Mouse (Mus musculus) gonadal fat pad, adult 2 months (tissue): ENCODE data around the gene Sdk2. TPM values are rescaled to one million over a fixed set of nuclear protein-coding genes. Genes with fewer than 3 reads are reported as not detected.

Experiments
- DNase-seq: peaks from one replicate; pipeline ENCODE4 v3.0.0-alpha.2; 2012; ENCODE audit warnings: low read depth
- polyA plus RNA-seq: library from polyadenylated mRNA; depleted of rRNA; stranded (reverse); fragments of >200 nt; gene quantifications from 2 replicates; pipeline ENCODE4 v1.2.3, GENCODE M21; 2012

The Sdk2 gene
- polyA plus RNA-seq, 1 experiment, result 8.0 TPM

DNA sequence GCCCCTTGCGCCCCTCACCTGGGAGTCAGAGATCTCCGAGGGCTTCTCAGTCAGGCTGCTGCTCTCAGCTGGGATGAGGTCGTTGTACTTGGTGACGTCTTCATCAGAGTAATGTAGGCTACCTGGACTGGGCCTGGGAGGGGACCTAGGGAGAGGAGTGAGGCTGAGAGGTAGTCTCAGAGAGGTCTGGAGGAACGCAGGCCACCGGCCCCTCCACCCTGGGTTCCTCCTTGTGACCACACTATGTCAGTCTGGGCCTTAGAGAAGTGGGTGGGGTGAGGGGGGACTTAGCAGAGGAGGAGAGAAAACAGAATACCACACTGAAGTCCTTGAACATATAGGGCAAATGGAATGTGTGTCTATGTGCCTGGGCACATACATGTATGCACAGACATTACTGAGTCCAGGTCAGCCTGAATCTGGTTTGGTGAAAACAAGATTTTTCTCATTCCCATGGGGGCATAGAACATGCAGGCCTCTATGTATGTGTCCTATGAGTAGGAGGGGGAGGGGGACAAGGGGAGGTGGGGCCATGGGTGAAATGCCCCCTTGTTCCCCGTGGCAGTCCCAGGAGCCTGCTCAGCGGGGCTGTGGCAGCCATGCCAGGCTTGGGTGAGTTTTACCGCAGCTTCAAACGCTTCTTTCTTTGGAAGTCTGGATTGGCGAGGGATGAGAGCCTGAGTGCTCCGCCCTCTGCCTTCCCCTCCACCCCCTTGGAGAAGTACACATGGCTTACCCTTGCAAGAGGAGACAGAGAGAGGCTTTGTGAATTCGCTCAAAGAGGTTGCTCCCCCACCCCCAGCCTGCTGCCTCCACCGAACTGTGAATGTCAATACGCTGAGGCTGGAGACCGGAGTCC, 275.3 kb downstream of the Sdk2 start:
- DNase-seq, result no peak

DNA sequence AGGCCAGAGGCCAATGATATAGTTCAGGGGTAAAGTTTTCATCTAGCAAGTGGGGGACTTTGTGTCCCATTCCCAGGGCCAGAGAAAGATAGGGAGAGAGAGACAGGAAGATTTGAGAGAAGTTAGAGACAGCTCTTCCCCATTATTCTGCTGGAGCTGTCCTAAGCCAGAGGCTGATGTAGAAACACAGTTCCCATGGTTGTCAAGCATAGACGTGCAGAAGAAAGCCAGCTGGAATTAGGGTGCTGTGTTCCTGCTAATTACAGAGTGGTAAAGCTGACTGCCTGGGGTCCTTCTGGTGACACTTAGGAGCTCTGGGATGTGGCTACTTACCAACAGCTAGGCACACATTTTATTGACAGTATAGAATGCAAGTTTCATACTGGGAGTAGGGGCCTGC, 277.7 kb downstream of the Sdk2 start:
- DNase-seq, result no peak

DNA sequence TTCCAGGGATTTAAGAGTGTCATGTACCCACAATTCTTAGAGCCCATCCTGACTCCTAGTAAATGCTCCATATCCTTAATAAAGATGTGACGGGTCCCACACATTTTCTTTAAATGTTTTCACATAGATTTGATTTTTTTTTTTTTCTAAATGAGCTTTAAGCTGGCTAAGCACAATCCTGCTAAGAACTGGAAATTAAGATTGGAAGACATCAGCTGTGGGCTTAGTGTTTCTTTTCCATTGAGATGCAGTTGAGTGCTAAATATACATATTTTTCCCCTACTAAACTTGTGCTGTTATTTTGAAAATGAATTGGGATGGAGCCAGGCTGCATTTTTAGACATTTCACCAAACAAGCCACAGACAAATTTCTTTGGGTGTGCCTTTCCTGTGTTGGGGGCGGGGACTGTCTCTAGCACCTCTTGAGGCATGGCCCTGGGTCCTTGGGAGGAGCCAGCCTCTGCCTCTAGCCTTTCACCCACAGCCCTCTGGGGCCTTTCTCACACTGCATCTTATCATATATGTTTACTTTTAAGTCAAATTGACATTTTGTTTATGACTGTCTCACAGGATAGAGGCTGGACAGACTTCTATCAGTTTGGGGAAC, 278.6 kb downstream of the Sdk2 start:
- DNase-seq, result no peak

DNA sequence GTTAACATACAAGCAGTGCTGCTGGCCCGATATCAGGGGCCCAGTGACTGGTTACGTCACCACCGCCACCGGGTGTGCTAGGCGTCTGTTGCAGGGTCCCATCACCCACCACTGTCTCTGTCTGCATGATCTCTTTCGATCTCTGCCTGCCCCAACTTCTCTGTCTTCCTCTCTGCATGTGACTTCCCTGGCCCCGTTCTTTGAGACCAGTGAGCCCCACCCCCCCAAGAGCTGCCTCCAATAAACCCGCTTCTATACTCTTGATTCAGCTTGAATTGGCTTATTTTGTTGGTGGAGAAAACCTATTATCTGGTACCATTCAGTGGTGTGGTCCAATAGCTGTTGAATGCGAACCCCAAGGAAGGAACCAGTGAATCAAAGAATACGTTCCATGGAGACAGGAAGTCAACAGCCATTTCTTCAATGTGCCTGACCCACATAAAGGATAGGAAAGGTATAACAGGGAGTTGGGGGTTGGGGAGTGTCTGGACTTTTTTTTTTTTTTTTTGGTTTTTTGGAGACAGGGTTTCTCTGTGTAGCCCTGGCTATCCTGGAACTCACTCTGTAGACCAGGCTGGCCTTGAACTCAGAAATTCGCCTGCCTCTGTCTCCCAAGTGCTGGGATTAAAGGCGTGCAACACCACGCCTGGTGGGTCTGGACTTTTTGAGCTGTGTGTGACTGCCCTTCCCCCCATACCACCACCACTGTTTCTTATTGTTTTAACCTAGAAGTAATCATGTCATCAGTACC, 279.2 kb downstream of the Sdk2 start:
- DNase-seq, result no peak

DNA sequence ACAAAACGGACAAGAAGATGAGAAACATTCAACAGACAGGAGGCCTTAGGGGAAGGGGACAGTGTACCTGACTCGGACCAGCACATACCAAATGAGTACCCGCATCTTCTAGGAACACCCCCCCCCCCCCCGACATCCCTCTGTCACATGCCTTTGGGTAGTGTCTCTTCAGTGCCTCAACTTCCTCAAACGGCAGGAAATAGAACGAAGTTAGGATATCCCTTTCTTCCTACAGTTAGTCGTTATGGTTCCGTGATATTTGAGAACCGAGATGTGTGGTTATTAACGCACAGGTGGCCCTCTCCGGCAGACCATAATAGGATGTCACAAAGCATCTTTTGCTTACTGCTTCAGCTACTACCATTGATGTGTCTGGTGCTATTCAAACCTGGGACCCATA, 279.8 kb downstream of the Sdk2 start:
- DNase-seq, result no peak

DNA sequence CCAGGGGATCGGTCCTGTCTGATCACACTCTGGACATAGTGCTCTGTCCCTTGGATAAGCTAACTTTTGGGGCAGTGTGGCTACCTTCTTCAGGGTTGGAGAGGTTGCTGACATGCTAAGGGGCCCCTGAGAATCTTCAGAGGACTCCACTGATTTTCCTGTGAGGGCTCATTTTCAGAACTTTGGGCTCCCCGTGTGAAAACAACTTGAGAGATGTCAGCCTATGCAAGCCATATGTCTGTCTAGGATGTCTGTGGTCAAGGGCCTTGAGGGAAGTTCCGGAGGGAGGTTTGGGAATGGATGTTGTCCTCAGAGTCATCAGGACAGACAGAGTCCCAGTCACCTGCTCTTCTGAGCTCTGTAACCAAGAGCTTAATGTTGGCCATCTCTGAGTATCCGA, 280.5 kb downstream of the Sdk2 start:
- no peak for DNase-seq

DNA sequence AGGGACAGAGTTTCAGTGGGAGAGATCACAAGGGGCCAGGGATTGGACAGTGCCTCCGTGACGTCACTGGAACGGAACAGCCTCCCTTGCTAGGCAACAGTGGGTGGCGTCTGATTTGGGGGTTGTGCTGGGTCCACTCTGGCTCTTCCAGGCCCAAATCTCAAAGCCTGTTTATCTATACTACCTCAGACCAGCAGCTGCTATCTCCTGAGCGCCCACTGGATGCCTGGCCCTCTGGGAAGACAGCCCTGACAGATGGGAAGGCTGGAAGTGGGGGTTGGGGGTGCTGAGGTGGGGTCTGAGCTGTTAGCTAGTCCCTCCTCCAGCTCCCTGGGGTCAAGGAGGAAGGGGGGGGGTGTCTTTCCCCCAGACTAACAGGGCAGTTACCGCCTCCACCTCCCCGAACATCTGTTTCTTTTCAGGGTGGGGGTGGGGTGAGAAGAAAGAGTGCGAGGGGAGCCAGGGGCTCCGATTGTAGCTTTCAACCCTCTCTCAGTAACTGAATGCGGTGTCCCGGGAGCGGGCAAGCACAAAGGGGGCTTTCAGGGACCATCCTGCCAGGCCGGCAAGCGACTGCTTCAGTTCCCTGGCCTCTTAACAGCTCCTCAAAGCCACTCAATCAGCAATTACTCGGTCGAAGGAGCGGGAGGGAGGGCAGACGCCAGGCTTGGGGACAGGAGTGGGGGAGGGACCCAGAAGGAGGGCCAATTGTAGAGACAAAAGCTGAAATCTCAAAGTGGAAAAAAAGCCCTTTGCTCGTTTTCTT, 281.3 kb downstream of the Sdk2 start:
- no peak for DNase-seq

DNA sequence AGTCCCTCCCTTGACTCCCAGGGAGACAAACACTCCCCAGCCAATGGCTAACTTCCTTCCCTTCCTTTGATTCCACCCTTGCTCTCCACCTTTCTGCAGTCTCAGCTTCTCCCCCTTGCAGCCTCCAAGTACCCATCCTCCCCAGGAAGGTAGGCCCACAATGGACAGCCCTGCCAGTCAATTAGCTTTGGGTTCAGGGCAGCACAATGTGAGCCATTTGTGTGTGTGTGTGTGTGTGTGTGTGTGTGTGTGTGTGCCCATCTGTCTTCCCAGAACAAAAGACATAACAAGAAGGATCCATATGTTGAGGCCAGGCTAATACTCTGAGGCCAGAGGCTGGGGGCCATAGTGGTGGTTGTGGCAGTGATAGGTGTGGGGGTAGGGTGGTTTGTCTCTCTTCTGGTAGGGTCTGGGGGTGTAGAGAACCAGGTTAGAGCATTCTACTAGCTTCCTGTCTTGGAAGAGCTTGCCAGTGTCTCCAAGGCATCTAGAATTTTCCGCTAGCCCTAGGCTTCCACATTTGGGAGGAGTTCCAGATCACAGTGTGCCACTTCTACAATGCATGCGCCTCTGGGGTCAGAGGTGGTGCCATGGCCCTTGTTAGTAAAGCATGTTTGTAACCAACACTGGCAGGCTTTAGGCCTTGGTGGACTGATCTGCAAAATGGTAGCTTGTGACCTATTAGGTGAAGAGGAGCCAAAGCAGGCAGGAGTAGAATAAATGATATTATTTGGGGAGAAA, 282.0 kb downstream of the Sdk2 start:
- DNase-seq, result no peak

DNA sequence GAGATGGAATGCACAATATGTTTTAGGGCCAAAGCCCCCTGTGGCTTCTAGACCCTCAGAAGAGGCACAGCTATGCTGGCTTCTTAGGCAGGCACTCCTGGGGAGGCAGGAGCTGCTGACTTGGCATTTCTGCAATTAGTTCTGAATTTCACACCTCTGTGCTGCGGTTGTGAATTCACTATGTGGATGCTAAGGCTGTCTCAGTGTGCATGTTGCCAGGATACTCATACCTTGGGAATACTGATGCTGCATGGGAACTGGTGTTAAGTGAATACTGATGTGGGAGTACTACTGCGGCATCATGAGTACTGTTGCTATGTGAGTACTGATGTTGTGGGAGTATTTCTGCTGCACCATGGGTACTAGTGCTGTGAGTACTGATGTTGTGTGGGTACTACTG, 284.4 kb downstream of the Sdk2 start:
- DNase-seq, result no peak

DNA sequence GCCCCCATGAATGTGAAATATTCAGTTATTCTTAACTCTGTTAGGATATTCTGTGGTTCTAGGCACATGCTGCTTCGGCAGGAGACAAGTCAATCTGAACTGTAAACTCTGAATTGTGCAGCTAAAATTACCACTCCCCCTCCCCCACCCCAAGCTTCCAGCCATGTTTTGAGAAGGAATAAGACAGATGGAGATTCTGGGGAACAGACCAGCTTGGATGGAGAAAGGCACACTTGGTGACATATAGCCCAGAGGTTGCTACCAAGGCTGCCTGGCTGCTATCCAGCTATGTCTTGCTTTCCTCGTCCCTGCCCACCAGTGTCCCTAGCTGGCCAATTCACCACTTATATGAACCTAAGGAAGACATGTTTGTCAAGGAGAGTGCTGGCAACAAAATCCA, 284.8 kb downstream of the Sdk2 start:
- DNase-seq, result no peak

DNA sequence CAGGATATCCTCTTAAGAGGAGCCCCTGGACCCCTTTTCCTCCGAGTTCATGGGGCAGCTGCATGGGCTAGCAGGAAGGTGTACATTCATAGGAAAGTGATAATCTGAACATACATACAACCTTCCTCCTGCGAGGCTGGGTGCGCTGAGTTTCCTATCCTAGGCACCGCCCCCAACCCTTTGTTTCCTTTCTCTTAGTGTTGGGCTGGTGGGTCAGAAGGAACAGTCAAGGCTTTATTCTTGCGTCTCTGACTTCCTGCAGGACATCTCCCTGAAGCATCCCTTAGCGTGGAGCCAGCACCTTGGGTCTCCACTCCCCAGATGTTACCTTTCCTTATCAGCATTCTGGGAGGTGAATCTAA, 287.2 kb downstream of the Sdk2 start:
- DNase-seq, result no peak

DNA sequence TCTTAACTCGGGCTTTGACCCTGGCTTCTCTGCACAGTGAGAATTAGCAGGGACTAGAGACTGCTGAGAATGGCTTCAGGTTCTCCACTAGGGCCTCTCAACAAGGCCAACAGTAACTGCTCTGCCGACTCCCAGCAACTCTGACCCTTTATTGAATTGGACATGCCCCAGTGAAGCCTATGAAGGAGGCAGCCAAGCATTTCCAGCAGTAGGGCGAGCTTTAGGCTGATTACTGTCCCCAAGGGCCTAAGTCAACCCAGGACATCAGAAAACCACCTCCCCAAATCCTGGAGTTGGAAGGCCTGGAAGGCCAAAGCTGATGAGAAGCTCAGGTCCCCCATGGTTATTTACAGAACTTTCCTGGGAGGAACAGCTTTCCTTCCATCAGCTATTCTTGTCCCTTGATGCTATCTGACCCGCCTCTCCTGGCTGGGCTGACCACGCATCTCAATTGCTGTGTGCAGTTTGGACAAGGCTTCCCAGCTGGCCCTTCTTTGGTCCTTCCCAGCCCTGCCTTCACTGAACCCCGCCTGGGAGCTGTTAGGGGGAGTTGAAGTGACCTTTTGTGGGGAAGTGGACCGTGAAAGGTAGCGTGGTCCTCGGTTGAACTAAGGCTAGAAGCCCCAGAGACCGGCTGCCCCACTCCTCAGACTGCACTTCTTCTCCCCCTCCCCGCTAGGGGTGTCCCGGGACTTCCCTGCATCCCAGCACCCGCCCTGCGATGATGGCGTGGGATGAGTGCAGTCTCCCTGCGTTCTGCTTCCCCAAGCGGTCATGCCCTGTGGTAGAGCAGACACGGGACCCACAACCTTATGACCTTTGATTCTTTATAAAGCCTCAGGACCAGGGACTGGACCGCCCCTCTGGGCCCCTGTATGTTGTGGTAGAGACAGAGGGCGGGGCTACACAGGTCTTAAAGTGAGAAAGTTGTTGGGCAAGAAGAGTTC, 287.8 kb downstream of the Sdk2 start:
- DNase-seq, result no peak

DNA sequence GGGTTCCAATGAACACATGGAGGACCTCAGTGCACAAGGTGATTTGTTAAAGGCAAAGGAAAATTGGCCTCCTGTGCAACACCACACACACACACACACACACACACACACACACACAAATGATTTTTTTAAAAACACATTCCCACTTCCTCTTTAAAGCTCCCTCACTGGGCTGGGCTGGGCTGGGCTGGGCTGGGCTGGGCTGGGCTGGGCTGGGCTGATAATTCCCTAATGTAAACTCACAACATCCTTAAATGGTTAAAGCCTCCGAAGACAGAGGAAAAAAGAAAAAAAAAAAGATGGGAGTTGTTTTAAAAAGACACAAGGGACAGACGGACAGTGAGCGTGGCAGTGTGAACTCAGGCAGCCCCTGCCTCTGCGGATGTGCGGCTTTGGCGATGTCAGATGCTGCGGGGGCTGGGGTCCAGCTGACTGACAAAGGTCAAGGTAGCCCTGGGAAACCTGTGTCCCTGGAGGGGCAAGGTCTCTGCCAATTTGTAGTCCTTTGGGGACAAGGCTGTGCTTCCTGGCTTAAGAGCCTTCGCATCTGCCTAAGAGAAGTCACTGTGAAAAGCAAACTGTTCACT, 288.9 kb downstream of the Sdk2 start:
- no peak for DNase-seq

DNA sequence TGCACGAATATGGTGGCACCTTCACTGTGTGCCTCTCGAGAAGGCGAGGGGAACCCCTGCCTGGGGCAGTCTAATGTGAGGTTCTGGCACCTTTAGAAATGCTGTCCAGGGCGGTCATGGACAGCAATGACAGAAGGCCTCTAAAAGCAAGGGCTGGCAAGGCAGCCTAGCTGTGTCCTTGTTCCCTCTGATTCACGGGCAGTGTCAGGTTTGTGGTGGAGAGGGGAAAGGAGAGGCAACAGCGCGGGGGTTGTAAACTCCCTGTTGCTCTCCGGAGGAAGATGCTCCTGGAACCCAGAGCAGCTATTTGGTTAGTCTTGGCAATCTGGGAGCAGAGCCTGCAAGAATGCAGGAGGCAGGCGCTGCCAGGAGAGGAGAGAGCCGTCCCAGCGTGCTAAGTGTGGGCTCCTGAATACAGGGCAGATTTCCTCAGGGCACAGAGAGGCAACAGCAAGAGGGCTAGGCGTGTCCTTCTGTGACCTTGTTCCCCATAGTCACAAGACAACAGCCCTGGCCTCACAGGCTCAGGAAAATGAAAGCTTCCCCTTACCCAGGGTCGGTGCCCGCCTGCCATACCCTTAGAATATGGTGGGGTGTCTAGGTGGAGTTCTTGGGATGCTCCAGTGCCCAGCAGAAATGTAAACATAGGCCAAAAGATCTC, 289.9 kb downstream of the Sdk2 start:
- DNase-seq, result no peak

DNA sequence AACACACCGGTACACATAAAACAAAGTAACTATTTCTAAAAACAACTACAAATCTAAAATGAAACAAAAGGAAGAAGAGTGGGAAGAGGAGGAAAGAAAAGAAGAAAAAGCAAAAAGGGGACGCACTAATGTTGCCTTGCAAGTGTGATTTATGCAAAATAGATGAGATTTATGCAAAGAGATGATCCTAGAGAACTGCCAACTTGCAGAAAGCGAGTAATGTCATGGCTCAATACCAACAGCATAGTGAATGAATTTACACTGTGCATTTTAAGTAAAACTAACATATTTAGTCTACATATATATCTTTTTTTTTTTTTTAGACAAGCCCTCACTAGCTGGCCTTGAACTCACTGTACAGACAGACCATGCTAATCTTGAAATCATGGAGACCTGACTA, 292.1 kb downstream of the Sdk2 start:
- DNase-seq, result no peak

DNA sequence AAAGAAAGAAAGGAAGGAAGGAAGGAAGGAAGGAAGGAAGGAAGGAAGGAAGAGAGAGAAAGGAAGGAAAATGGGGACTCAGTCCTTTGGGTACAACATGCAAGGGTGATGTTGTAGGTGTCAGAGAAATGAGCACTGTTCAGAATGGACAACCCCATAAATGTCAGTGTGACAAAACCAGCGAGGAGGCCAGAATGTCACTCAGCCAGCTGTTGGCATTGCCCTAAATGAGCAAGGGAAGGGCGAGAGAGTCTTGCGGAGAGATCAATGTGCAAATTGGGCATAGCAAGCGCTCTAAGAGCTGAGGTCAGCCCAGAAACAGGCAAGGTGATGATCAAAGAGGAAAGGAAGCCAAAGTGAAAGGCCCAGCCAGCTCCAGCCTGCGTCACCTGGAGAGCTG, 293.7 kb downstream of the Sdk2 start:
- DNase-seq, result no peak

DNA sequence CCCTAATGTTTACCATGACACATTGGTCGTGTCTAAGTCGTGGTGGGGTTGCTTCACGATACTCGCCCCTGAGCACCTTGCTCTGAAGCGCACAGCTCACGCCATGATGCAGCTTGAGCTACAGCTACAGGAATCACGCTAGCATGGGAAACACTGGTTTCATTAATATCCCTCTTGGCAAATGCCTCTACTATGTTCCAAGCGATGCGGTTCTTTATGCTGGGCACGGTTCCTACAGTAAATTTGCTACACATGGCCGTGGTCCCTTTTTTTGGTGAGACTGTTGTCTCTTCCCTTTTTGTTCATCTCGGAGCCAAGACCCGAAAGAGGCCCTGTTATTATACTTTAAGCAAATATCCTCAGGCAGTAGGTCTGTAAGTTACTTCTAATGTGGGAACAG, 295.7 kb downstream of the Sdk2 start:
- no peak for DNase-seq

DNA sequence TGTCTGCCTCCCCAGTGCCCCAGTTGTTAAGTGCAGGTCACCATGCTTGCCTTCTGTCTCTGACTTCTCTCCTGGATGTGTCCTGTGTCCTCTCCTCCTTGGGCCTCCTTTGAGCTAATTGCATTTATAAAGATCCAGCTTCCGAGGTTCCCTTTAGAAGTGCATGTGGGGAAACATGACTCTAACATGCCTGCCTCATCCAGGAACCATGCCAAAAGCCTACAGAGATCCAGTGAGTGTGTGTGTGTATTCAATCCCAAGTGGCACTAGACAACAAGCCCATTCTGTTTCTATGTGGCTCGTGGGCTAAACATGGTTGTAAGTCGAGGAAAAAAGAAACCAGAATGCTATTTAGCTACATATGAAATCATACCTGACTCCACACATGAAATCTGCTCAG, 298.5 kb downstream of the Sdk2 start:
- no peak for DNase-seq

DNA sequence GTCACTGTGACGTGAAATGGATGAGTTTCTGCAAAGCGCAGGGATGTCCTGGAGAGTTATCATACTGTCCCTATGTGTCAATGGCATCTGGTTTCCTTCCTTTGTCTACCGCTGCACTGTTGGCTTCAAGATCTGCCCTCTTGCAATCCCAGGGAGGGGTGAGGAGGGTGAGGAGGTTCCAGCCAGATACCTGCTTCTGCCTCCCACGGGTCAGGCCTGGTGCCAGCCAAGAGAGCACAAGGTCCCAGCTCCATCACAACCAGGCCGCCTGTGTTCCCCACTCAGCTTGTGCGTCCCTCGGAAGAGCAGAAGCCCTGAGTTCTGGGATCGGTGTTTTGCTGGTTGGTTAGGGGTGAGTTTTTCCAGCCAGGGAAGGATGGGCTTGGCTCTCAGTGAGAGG, 299.6 kb downstream of the Sdk2 start:
- no peak for DNase-seq
